Mouse (Mus musculus): ENCODE results near the gene Gcc2.
"Not testable (repeated sequence)": the region's sequence is repeated elsewhere in the genome, so short reads cannot be mapped to it uniquely, and the experiment has no call there.

Gene Gcc2

GRCm38 (mm10) chr10:58231779-58232640 is 23.3 kb upstream of the Gcc2 start:
- not testable (repeated sequence) for DNase-seq (ENCODE audit: low spot score)

DNA sequence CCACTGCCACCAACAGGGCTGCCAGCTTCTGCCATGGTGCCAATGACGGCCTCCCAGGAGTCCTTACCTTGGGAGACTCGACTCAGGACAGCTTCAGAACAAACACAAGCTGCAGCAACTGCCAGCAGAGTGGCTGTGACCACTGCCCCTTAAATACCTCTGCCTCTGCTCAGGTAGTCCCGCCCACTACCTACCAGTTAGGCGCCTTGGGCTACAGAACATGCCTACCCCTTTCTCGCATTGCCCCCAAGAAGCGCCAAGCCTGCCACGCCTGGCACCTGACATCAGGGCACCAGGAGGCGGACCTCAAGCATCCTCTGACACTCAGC is 22.7 kb upstream of the Gcc2 start, which contains the start of gene Duxf3:
Duxf3 (minus strand) TSS at position 35 of the 329 bp plus-strand sequence.
- not testable (repeated sequence) for DNase-seq (ENCODE audit: low spot score)

DNA sequence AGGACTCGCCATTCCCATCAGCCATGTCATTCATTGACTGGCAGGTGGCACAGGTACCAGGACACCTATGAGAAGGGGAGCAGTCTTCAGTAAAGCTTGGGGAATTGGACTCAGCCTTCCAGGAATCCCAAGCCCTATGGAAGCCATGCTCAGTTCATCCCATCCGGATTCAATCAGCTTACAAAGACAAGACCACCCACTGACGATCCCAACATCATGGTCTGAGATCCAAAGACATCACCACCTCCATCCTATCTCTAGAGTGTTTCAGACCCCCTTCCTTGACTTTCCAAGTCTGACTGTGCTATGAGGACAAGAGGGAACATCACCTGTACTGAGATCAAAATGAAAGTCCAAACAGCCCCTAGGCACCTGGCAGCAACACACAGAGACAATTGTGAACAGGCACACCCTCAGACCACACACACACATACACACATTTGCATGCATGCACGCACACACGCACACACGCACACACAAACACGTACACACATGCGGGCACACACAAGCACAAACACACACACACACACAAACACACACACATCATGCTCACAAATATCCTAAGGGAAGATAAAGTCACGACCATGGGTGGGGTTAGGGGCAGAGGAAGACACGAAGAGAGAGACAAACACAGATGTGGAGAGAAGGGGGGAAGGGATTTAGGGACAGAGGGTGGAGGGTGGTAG is 22.1 kb upstream of the Gcc2 start:
- DNase-seq (ENCODE audit: low spot score), result not testable (repeated sequence)

- DNase-seq (ENCODE audit: low spot score), result not testable (repeated sequence)
Observed at GRCm38 (mm10) chr10:58233740-58234121, 21.6 kb upstream of the Gcc2 start.

DNA sequence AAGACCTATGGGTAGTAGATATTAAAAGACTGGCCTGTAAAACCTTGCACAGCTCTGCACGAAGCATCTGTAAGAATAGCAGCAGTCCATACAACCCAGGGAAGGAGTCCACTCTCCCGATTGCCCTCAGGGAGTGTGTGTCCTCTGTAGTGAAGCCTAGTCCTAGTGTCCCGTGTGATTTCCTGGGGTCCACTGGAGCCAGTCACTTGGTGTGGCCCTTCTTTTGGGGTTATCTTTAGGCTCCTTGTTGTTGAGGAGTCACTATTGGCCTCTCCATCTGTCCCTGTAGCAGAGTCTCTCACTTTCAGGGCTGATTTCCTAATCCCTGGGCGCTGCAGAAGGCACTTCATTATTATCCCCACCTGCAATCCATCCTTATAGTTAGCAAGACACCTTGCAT is 20.3 kb upstream of the Gcc2 start:
- DNase-seq (ENCODE audit: low spot score), result not testable (repeated sequence)

GRCm38 (mm10) chr10:58236613-58237012 is 18.7 kb upstream of the Gcc2 start, which contains the start of gene Gm4981:
TSS of gene Gm4981 (minus strand) at chr10:58236701.
- no peak for DNase-seq (ENCODE audit: low spot score)

- peak; percentile 21 for DNase-seq (ENCODE audit: low spot score)
Observed at GRCm38 (mm10) chr10:58238984-58239740, 16.1 kb upstream of the Gcc2 start.

- DNase-seq (ENCODE audit: low spot score), result no peak
Observed at GRCm38 (mm10) chr10:58249535-58249934, 5.8 kb upstream of the Gcc2 start.

- no peak for DNase-seq (ENCODE audit: low spot score)
Observed at GRCm38 (mm10) chr10:58254635-58255175, 592 bp upstream of the Gcc2 start.

DNA sequence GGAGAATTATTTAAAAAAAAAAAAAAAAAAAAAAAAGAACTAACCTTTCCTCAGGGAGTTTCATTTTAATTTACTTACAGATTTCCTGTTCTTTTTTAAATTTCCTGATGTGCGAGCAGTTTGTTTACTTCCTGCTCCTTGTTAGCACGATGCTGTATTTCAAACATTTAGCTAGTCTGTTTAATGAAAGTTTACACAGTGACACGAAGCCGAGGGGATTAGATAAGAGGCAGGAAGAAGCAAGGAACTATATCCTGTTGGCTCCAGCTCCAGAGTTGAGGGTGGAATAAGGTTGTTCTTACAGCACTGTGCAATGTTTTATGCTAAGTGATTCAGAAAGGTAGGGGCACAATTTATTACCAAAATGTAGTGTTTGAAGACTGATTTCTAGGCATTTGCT is 657 bp downstream of the Gcc2 start:
- peak; percentile 20 for DNase-seq (ENCODE audit: low spot score)

GRCm38 (mm10) chr10:58258466-58258865 is 3.2 kb downstream of the Gcc2 start:
- no peak for DNase-seq (ENCODE audit: low spot score)

DNA sequence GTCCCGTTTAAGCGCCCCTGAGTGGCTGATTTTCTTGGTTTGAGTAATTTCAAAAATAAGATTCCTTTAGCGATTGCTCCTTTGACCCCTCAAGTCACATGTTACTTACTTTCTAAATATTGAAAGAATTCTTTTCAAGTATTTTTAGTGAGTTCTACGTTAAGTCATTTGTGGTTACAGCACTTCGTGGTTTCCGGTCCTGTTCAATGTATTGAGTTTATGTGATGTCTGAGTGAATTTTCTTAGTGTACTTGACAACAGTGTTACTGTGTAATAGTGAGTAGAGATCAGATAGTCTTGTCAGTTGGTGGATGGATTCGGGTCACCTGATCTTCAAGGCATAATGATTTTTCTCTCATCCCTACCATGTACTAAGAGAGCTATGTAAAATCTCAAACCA is 26.9 kb downstream of the Gcc2 start:
- no peak for DNase-seq (ENCODE audit: low spot score)

GRCm38 (mm10) chr10:58290742-58291141 is 35.4 kb downstream of the Gcc2 start:
- no peak for DNase-seq (ENCODE audit: low spot score)

GRCm38 (mm10) chr10:58294246-58294645 is 38.9 kb downstream of the Gcc2 start:
- no peak for DNase-seq (ENCODE audit: low spot score)

DNA sequence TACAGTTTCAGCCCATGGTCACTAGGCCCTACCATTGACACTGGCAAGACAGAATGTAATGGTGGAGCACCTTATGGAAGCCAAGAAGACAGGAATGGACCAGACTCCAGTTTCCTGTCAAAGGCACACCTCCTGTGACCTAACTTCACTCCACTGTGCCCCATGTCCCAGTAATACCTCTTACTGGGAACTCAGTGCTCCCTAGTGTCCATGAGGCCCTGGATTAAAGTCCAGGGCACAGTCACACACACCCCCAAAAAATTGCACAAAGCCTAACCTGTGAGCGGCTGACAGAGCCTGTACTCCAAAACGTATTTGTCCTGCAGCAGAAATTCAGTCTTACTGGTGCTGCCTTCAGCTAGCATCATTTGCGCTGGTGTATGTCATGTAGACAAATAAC is 40.3 kb downstream of the Gcc2 start:
- DNase-seq (ENCODE audit: low spot score), result no peak

DNA sequence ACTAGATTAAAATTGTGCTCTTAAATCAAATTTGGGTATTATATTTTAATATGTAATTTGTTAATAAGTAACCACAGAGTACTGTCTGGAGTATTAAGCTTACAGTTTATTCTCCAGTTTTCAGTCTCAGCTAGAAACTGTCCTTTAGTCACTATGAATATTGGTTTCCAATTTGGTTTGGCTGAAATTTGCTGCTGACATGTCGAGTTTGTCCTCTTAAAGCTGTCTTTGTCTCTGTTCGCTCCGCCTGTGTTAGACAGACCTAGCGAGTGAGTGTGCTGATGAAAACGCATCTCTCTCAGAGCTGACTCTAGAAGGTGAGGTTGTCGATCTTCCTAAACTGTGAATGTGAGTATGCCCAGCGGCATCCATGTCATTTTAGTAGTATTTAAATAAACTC is 49.7 kb downstream of the Gcc2 start:
- DNase-seq (ENCODE audit: low spot score), result no peak

GRCm38 (mm10) chr10:58306897-58307296 is 51.6 kb downstream of the Gcc2 start:
- no peak for DNase-seq (ENCODE audit: low spot score)

DNA sequence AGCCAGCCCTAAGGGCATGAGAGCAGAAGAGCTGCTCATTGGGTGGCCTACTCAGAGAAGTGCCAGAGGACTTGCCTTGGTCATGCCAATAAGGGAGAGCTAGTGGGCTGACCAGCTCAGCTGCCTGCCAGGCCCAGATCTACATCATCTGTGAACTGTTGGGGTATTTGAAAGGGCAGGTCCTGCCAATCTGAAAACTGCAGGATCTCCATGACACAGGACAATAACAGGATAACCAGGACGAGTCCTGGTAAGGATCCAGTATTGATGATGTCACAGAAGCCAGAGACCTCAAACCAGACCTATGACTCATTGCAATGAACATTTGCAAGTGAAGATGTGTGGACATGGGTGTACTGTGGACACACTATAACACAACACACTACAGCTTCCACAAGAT is 55.5 kb downstream of the Gcc2 start:
- DNase-seq (ENCODE audit: low spot score), result no peak

- no peak for DNase-seq (ENCODE audit: low spot score)
Observed at GRCm38 (mm10) chr10:58312887-58313286, 57.6 kb downstream of the Gcc2 start.

DNA sequence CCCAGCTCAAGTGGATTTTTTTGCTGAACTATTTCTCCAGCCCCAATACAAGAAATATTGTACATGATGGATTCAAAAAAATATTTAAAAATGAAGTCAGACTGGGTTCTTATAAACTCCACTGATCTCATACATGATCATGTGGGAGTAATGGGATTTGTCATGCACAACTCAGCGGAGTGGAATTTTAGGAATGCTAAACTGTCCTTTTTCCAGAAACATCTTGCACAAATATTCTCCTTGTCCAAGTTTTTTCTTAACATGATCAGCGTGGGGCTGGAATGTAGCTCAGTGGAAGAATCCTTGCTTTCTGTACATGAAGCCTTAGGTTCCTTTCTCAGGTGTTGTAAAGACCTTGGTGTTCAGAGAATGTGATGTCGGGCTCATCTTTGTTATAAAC is 65.6 kb downstream of the Gcc2 start:
- no peak for DNase-seq (ENCODE audit: low spot score)

DNA sequence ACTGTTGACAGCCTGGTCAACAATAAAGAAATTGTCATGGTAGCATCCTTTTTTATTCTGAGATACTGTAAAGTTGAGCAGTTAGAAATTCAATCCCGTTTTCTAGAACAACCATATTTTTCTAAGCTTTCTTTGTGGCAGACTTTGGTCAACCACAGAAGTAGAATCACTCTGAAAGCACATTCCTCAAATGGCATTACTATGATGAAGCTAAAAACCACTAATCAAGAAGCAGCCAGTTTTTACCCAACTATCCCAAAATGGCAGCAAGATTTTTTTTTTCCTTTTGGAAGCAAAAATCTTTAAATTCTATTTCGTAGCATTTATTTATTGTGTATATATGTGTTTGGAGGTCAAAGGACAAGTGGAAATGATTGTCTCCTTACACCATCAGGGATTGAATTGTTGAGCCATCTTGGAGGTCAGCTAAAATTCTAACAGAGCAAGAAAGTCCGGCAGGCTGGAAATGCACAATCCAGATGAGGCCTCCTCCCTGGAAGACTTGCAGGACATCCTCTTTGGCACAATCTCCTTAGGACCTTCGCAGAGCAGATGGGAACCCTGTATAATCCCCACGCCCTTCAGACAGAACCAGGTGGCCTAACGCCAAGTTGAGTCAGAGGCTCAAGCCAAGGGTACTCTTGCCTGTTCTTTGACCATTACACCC is 67.2 kb downstream of the Gcc2 start:
- no peak for DNase-seq (ENCODE audit: low spot score)
